Comparison of ENCODE assay signal across 9 mouse cellular contexts in the genomic region with DNA sequence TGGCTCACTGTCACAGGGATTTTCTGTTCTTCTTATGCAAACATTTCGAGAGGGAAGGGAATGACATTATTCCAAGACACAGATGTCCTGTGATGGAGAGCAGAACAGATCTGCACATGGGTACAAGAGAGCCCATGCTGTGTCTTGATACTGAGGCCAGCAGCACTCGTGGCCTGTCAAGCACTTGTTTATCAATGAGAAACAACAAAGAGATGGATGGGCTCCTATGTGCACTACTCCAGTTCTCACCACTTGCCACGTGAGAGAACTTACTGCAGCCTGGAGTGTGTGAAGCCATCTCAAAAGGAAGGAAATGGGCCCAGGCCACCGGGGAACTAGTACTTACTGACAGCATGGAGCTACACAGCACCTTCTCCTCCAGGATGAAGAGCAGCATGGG. TPM values are rescaled to one million over a fixed set of nuclear protein-coding genes. Genes with fewer than 3 reads are reported as not detected.
DNase-seq lines count a peak whose midpoint lies in the region; ATAC-seq and TF ChIP-seq lines count a peak whose summit lies in the region.
"Had no signal": no experiment of that assay in that cellular context is flagged by ENCODE, and none has a peak within 500 bp of the region (broad histone marks: within the 10 kb centered on the region; RNA-seq: fewer than 3 reads in every experiment).

No protein-coding gene starts in this region.

- no peak for TF ChIP-seq CTCF in kidney, adult 2 months (conservative IDR thresholded peaks at IDR 0.05; ENCODE audit: insufficient read depth, insufficient read length, low read depth, low read length)

- H3K36me3 ChIP-seq in kidney, adult 2 months (ENCODE audit: control insufficient read depth, insufficient read depth, low read length) = no peaks in the 10 kb centered on the region
- H3K36me3 ChIP-seq: midbrain, embryonic 15.5 days had no signal

- H3K27ac ChIP-seq in kidney, adult 2 months (ENCODE audit: insufficient read depth, low read depth, low read length) = peak overlapping the region; percentile 67
- H3K27ac ChIP-seq: midbrain, embryonic 15.5 days had no signal

- DNase-seq in kidney, adult 2 months = no peak
- DNase-seq in kidney, postnatal 25 days = no peak
- peak; percentile 43 for DNase-seq in retina, postnatal 1 day
- no peak for DNase-seq in retina, embryonic 14.5 days (ENCODE audit: low spot score)
- no peak for DNase-seq in urinary bladder, postnatal 4 days (ENCODE audit: low spot score in 2 of 2)
- DNase-seq in natural killer cell, adult 2 months (ENCODE audit: low spot score in 2 of 2) = no peak
- DNase-seq: adrenal gland, postnatal 25 days had no signal

- H3K27me3 ChIP-seq in kidney, adult 2 months (replicated peaks; ENCODE audit: control insufficient read depth, insufficient read depth, low read length) = no peaks in the 10 kb centered on the region
- H3K27me3 ChIP-seq: midbrain, embryonic 15.5 days had no signal

- 51% methylated on average over 4 of the region's 4 CpGs for WGBS in kidney, adult 2 months

- peaks cover 39% of the 10 kb centered on the region for H3K4me1 ChIP-seq in kidney, adult 2 months (ENCODE audit: control insufficient read depth, insufficient read depth, low read length)

- no peak for TF ChIP-seq POLR2A in kidney, adult 2 months (IDR thresholded peaks at IDR 0.05; ENCODE audit: low read depth, low read length)

- no peak overlapping the region for H3K4me3 ChIP-seq in kidney, adult 2 months (ENCODE audit: insufficient read depth, low read depth, low read length)
- H3K4me3 ChIP-seq: midbrain, embryonic 15.5 days had no signal

- peak; percentile 28 for ATAC-seq in inflammation-experienced regulatory T-cells, adult 6 months
- ATAC-seq: midbrain, embryonic 15.5 days had no signal

RNA-seq across cellular contexts. Expression of gene Fam53b, which starts 27.2 kb away (rescaled TPM):
- 29.3 and 31.1 TPM in 2 replicates for polyA plus RNA-seq in kidney, adult 2 months (2012; rRNA removed)
- polyA plus RNA-seq in inflammation-experienced regulatory T-cells, adult 6 months (2017; shearing (Covaris generic)) = 10 to 100 TPM; 53.1 to 85.7 (median 80.7) TPM
